Mouse (Mus musculus) MEL (cell line): ENCODE measurements around the gene Rnf6. TPM values are rescaled to one million over a fixed set of nuclear protein-coding genes. Genes with fewer than 3 reads are reported as not detected.

Experiments
- DNase-seq: peaks from one replicate; pipeline ENCODE4 v3.0.0; 2011; ENCODE audit warnings: low read depth, low spot score
- H3K27ac ChIP-seq: 2 replicates; pipeline ENCODE4 v1.5.1; 2012; ENCODE audit warnings: low read depth, mild to moderate bottlenecking, control low read depth, low read length, moderate library complexity; ENCODE audit not compliant: control insufficient read depth
- H3K27me3 ChIP-seq, 2 experiments: fragments of 150-350 bp in 1 of 2; sonication (generic) in 1 of 2; 2 replicates each; pipeline ENCODE4 v1.6.1; 2012; ENCODE audit warnings: low read length in 2 of 2, mild to moderate bottlenecking in 2 of 2, improper control_type of control experiment in 1 of 2, moderate library complexity in 1 of 2; ENCODE audit not compliant: insufficient read depth in 2 of 2, control insufficient read depth in 1 of 2
- H3K36me3 ChIP-seq, 2 experiments: 2 replicates each; pipeline ENCODE4 v1.6.1; 2012 to 2014; ENCODE audit warnings: low read length in 2 of 2, improper control_type of control experiment in 1 of 2, inconsistent platforms in 1 of 2, mild to moderate bottlenecking in 1 of 2; ENCODE audit not compliant: insufficient read depth in 2 of 2, control insufficient read depth in 1 of 2
- H3K4me1 ChIP-seq, 2 experiments: fragments of 150-350 bp in 1 of 2; sonication (generic) in 1 of 2; 2 replicates each; pipeline ENCODE4 v1.6.1; 2012; ENCODE audit warnings: low read length in 2 of 2, improper control_type of control experiment in 1 of 2, mild to moderate bottlenecking in 1 of 2; ENCODE audit not compliant: insufficient read depth in 2 of 2, control insufficient read depth in 1 of 2
- H3K4me3 ChIP-seq, 2 experiments: fragments of 150-350 bp in 1 of 2; sonication (generic) in 1 of 2; 2 replicates each; pipeline ENCODE4 v1.5.1; 2012; ENCODE audit warnings: low read depth in 2 of 2, low read length in 2 of 2, mild to moderate bottlenecking in 2 of 2, moderate library complexity in 2 of 2, control low read depth in 1 of 2, improper control_type of control experiment in 1 of 2; ENCODE audit not compliant: control insufficient read depth in 1 of 2, insufficient read depth in 1 of 2
- H3K79me2 ChIP-seq: 2 replicates; pipeline ENCODE4 v1.6.1; 2012; ENCODE audit warnings: mild to moderate bottlenecking, low read length, moderate library complexity; ENCODE audit not compliant: control insufficient read depth, poor library complexity, insufficient read depth
- H3K9ac ChIP-seq: 2 replicates; pipeline ENCODE4 v1.6.1; 2012; ENCODE audit warnings: low read depth, mild to moderate bottlenecking, control low read depth, low read length, moderate library complexity; ENCODE audit not compliant: control insufficient read depth, poor library complexity, severe bottlenecking
- H3K9me3 ChIP-seq: fragments of 150-350 bp; sonication (generic); replicated peaks from 2 replicates; pipeline ENCODE4 v1.6.1; 2012; ENCODE audit warnings: mild to moderate bottlenecking, low read length, improper control_type of control experiment, moderate library complexity; ENCODE audit not compliant: insufficient read depth
- BHLHE40 ChIP-seq: IDR thresholded peaks from 2 replicates; pipeline ENCODE4 v1.6.1; 2012; ENCODE audit warnings: low read depth, mild to moderate bottlenecking, inconsistent platforms, low read length, improper control_type of control experiment, borderline replicate concordance
- CHD1 ChIP-seq: IDR thresholded peaks from 2 replicates; pipeline ENCODE4 v1.6.1; 2012; ENCODE audit warnings: low read depth, mild to moderate bottlenecking, inconsistent platforms, low read length, improper control_type of control experiment
- CHD2 ChIP-seq: IDR thresholded peaks from 2 replicates; pipeline ENCODE4 v1.6.1; 2011; ENCODE audit warnings: low read length, improper control_type of control experiment
- CTCF ChIP-seq, 3 experiments: IDR thresholded peaks in 2 of 3; conservative IDR thresholded peaks in 1 of 3; 2 replicates each; pipeline ENCODE4 v1.5.1; 2011 to 2012; ENCODE audit warnings: low read length in 3 of 3, low read depth in 2 of 3, mild to moderate bottlenecking in 2 of 3, improper control_type of control experiment in 1 of 3, inconsistent platforms in 1 of 3, mixed read lengths in 1 of 3, moderate library complexity in 1 of 3; ENCODE audit not compliant: control insufficient read depth in 1 of 3, insufficient read depth in 1 of 3, poor library complexity in 1 of 3, severe bottlenecking in 1 of 3
- E2F4 ChIP-seq: IDR thresholded peaks from 2 replicates; pipeline ENCODE4 v1.6.1; 2011; ENCODE audit warnings: low read depth, low read length, improper control_type of control experiment, borderline replicate concordance
- ELF1 ChIP-seq: IDR thresholded peaks from 2 replicates; pipeline ENCODE4 v1.6.1; 2014; ENCODE audit warnings: low read depth, mild to moderate bottlenecking, inconsistent platforms, low read length, improper control_type of control experiment, moderate library complexity
- GABPA ChIP-seq: IDR thresholded peaks from 2 replicates; pipeline ENCODE4 v1.6.1; 2012; ENCODE audit warnings: low read depth, mild to moderate bottlenecking, inconsistent platforms, low read length, improper control_type of control experiment, moderate library complexity
- JUND ChIP-seq: IDR thresholded peaks from 2 replicates; pipeline ENCODE4 v1.6.1; 2011; ENCODE audit warnings: low read depth, mild to moderate bottlenecking, improper control_type of control experiment, low read length
- MAFK ChIP-seq: IDR thresholded peaks from 2 replicates; pipeline ENCODE4 v1.6.1; 2011; ENCODE audit warnings: low read depth, mild to moderate bottlenecking, low read length, improper control_type of control experiment, borderline replicate concordance
- MAX ChIP-seq: IDR thresholded peaks from 2 replicates; pipeline ENCODE4 v1.6.1; 2011; ENCODE audit warnings: low read length, improper control_type of control experiment
- MAZ ChIP-seq: IDR thresholded peaks from 2 replicates; pipeline ENCODE4 v1.6.1; 2012; ENCODE audit warnings: low read depth, mild to moderate bottlenecking, inconsistent platforms, low read length, improper control_type of control experiment
- NRF1 ChIP-seq: IDR thresholded peaks from 2 replicates; pipeline ENCODE4 v1.6.1; 2014; ENCODE audit warnings: low read depth, mild to moderate bottlenecking, inconsistent platforms, low read length, improper control_type of control experiment, moderate library complexity; ENCODE audit not compliant: poor library complexity, insufficient read depth, severe bottlenecking
- POLR2A ChIP-seq, 2 experiments: IDR thresholded peaks; 2 replicates each; pipeline ENCODE4 v1.6.1; 2011 to 2012; ENCODE audit warnings: low read length in 2 of 2, mild to moderate bottlenecking in 2 of 2, control low read depth in 1 of 2, improper control_type of control experiment in 1 of 2, low read depth in 1 of 2, moderate library complexity in 1 of 2; ENCODE audit not compliant: control insufficient read depth in 1 of 2, insufficient read depth in 1 of 2, poor library complexity in 1 of 2
- POLR2AphosphoS2 ChIP-seq: IDR thresholded peaks from 2 replicates; pipeline ENCODE4 v1.6.1; 2011; ENCODE audit warnings: low read length, improper control_type of control experiment
- POLR2AphosphoS5 ChIP-seq: IDR thresholded peaks from 2 replicates; pipeline ENCODE4 v1.6.1; 2012; ENCODE audit warnings: low read depth, borderline replicate concordance, mild to moderate bottlenecking, inconsistent platforms, low read length, moderate library complexity, mixed read lengths
- RAD21 ChIP-seq: IDR thresholded peaks from 2 replicates; pipeline ENCODE4 v1.6.1; 2011; ENCODE audit warnings: mild to moderate bottlenecking, low read depth, low read length, improper control_type of control experiment
- SMC3 ChIP-seq: IDR thresholded peaks from 2 replicates; pipeline ENCODE4 v1.6.1; 2011; ENCODE audit warnings: low read depth, low read length, improper control_type of control experiment
- TCF12 ChIP-seq: IDR thresholded peaks from 2 replicates; pipeline ENCODE4 v1.6.1; 2014; ENCODE audit warnings: low read depth, mild to moderate bottlenecking, inconsistent platforms, low read length, improper control_type of control experiment, moderate library complexity
- USF2 ChIP-seq, 2 experiments: IDR thresholded peaks; 2 replicates each; pipeline ENCODE4 v1.6.1; 2011 to 2012; ENCODE audit warnings: improper control_type of control experiment in 2 of 2, low read length in 2 of 2, borderline replicate concordance in 1 of 2, inconsistent platforms in 1 of 2, low read depth in 1 of 2, mild to moderate bottlenecking in 1 of 2; ENCODE audit not compliant: insufficient read depth in 1 of 2
- ZC3H11A ChIP-seq: IDR thresholded peaks from 2 replicates; pipeline ENCODE4 v1.6.1; 2012; ENCODE audit warnings: low read depth, mild to moderate bottlenecking, inconsistent platforms, low read length, improper control_type of control experiment
- ZNF384 ChIP-seq: IDR thresholded peaks from 2 replicates; pipeline ENCODE4 v1.6.1; 2012; ENCODE audit warnings: low read depth, mild to moderate bottlenecking, inconsistent platforms, low read length, improper control_type of control experiment
- polyA plus RNA-seq, 2 experiments: library from polyadenylated mRNA; stranded (reverse) in 1 of 2; unstranded in 1 of 2; fragments of >175 nt in 1 of 2; fragments of >200 nt in 1 of 2; gene quantifications; 2 replicates each; pipeline versions ENCODE4 v1.2.1 to v1.2.4; 2012; ENCODE audit warnings: low replicate concordance in 2 of 2, low read depth in 1 of 2; ENCODE audit not compliant: insufficient read length in 2 of 2, insufficient read depth in 1 of 2, missing spikeins in 1 of 2
- total RNA-seq: library from RNA; depleted of rRNA; stranded (reverse); fragments of 300-350 nt; gene quantifications from 2 replicates; pipeline ENCODE4 v1.2.3, GENCODE M21; 2012

Gene Rnf6
- total and polyA plus RNA-seq, 3 experiments = 44.9 to 70.1 (median 57.3) TPM

GRCm38 (mm10) chr5:146265934-146266591 is 44.7 kb upstream of the Rnf6 start:
- H3K36me3 ChIP-seq = peaks cover 0 to 24% of the 10 kb centered on the region in 2 experiments; a peak in 2 of 4 replicates
- no peaks in the 10 kb centered on the region for H3K4me1 ChIP-seq
- no peak overlapping the region for H3K27ac ChIP-seq
- H3K9me3 ChIP-seq = no peaks in the 10 kb centered on the region
- H3K4me3 ChIP-seq = no peak overlapping the region
- TF ChIP-seq MAZ (no peak), RAD21 (no peak), ZNF384 (peak; percentile 54; the same call in 1 of the 2 replicates)
- H3K27me3 ChIP-seq = no peaks in the 10 kb centered on the region
- no peak for DNase-seq
- no peak overlapping the region for H3K9ac ChIP-seq
- peaks cover 20% of the 10 kb centered on the region for H3K79me2 ChIP-seq

- no peak overlapping the region for H3K9ac ChIP-seq
- peak; percentile 55 for DNase-seq
- no peak overlapping the region for H3K4me3 ChIP-seq
- H3K79me2 ChIP-seq = peaks cover 18% of the 10 kb centered on the region; the same call in 1 of the 2 replicates
- no peaks in the 10 kb centered on the region for H3K27me3 ChIP-seq
- H3K36me3 ChIP-seq = peaks cover 0 to 7% of the 10 kb centered on the region in 2 experiments; a peak in 2 of 4 replicates
- no peak for TF ChIP-seq POLR2A (IDR thresholded peaks at IDR 0.05; ENCODE audit: control insufficient read depth in 1 of 2, insufficient read depth in 1 of 2, low read depth in 1 of 2, low read length in 2 of 2, poor library complexity in 1 of 2)
- TF ChIP-seq SMC3 = peak; percentile 34; the same call in 1 of the 2 replicates
- peak; percentile 44 to 64 (median 57) for TF ChIP-seq CTCF (IDR thresholded peaks at IDR 0.05 in 2 of 3, conservative IDR thresholded peaks at IDR 0.05 in 1 of 3; ENCODE audit: control insufficient read depth in 1 of 3, insufficient read depth in 1 of 3, low read depth in 2 of 3, low read length in 3 of 3, poor library complexity in 1 of 3, severe bottlenecking in 1 of 3)
- no peak for TF ChIP-seq POLR2AphosphoS2
- no peaks in the 10 kb centered on the region for H3K4me1 ChIP-seq
- H3K27ac ChIP-seq = no peak overlapping the region
- H3K9me3 ChIP-seq = no peaks in the 10 kb centered on the region
These were observed 38.6 kb upstream of the Rnf6 start for GRCm38 (mm10) chr5:146260003-146260402.

GRCm38 (mm10) chr5:146253644-146254043 is 32.3 kb upstream of the Rnf6 start:
- DNase-seq = no peak
- Histone ChIP-seq H3K27me3 (no peaks in the 10 kb centered on the region), H3K27ac (no peak overlapping the region), H3K9me3 (no peaks in the 10 kb centered on the region), H3K9ac (no peak overlapping the region), H3K79me2 (peaks cover 54% of the 10 kb centered on the region), H3K36me3 (peaks cover 21 to 25% of the 10 kb centered on the region in 2 experiments), H3K4me1 (peaks cover 15 to 20% of the 10 kb centered on the region in 2 experiments), H3K4me3 (no peak overlapping the region)
- TF ChIP-seq MAX (no peak), USF2 (IDR thresholded peaks at IDR 0.05; ENCODE audit: borderline replicate concordance in 1 of 2, insufficient read depth in 1 of 2, low read depth in 1 of 2, low read length in 2 of 2) (no peak), E2F4 (no peak), CHD2 (no peak), JUND (no peak), GABPA (no peak), TCF12 (no peak), CHD1 (no peak), ZC3H11A (no peak), POLR2AphosphoS5 (no peak), SMC3 (no peak), NRF1 (no peak), MAFK (no peak), ELF1 (no peak), BHLHE40 (no peak)
